Mouse (Mus musculus) liver, postnatal 0 days (tissue): ENCODE data around the gene Hnrnph3. TPM values are rescaled to one million over a fixed set of nuclear protein-coding genes. Genes with fewer than 3 reads are reported as not detected.
"Not testable (repeated sequence)": the region's sequence is repeated elsewhere in the genome, so short reads cannot be mapped to it uniquely, and the experiment has no call there.

Source experiments
- ATAC-seq: fragments of 200-750 bp; cut with Nextera tagmentation; 2 replicates; pipeline ENCODE4 v1.8.0; 2017; ENCODE audit warnings: mild to moderate bottlenecking, moderate library complexity
- DNase-seq: peaks from one replicate; pipeline ENCODE4 v3.0.0-alpha.2; 2016
- H3K27ac ChIP-seq: fragments of 300-500 bp; sonication (generic); 2 replicates; pipeline ENCODE4 v1.5.1; 2014; ENCODE audit warnings: antibody characterized with exemption, moderate library complexity, mild to moderate bottlenecking, low read depth
- H3K27me3 ChIP-seq: fragments of 300-500 bp; sonication (generic); 2 replicates; pipeline ENCODE4 v1.6.1; 2014; ENCODE audit warnings: low read length, control low read depth, mixed read lengths; ENCODE audit not compliant: insufficient read depth
- H3K36me3 ChIP-seq: fragments of 300-500 bp; sonication (generic); replicated peaks from 2 replicates; pipeline ENCODE4 v1.6.1; 2014; ENCODE audit warnings: mild to moderate bottlenecking, control low read depth, low read length, moderate library complexity, mixed read lengths; ENCODE audit not compliant: insufficient read depth
- H3K4me1 ChIP-seq: fragments of 300-500 bp; sonication (generic); 2 replicates; pipeline ENCODE4 v1.6.1; 2014; ENCODE audit warnings: antibody characterized with exemption, mild to moderate bottlenecking, control low read depth; ENCODE audit not compliant: insufficient read depth
- H3K4me2 ChIP-seq: fragments of 300-500 bp; sonication (generic); 2 replicates; pipeline ENCODE4 v1.6.1; 2014; ENCODE audit warnings: low read depth, mild to moderate bottlenecking, low read length, moderate library complexity, mixed read lengths
- H3K4me3 ChIP-seq: fragments of 300-500 bp; sonication (generic); 2 replicates; pipeline ENCODE4 v1.5.1; 2014; ENCODE audit warnings: low read depth, low read length
- H3K9ac ChIP-seq: fragments of 300-500 bp; sonication (generic); replicated peaks from 2 replicates; pipeline ENCODE4 v1.6.1; 2014; ENCODE audit warnings: mild to moderate bottlenecking, moderate library complexity
- H3K9me3 ChIP-seq: fragments of 300-500 bp; sonication (generic); 2 replicates; pipeline ENCODE4 v1.6.1; 2016; ENCODE audit warnings: mild to moderate bottlenecking, control low read depth, low read length, mixed read lengths
- CTCF ChIP-seq: sonication (generic); IDR thresholded peaks from 2 replicates; pipeline ENCODE4 v1.5.1; 2016; ENCODE audit warnings: antibody characterized with exemption, low read depth
- EP300 ChIP-seq: IDR thresholded peaks from 2 replicates; pipeline ENCODE4 v1.6.1; 2016; ENCODE audit warnings: antibody characterized with exemption, low read depth, mild to moderate bottlenecking
- WGBS: fragments of 180-500 bp; shearing (Covaris S2); extraction: QIAGEN DNeasy Blood & Tissue Kit; methylation state at CpG from one replicate; pipeline ENCODE4 v1.1.7; 2014; ENCODE audit not compliant: insufficient replicate concordance; 5-methylcytosine and 5-hydroxymethylcytosine counted together
- polyA plus RNA-seq: library from polyadenylated mRNA; unstranded; fragments of >200 nt; fragmentation: Nextera tagmentation; extraction: Ambion mirVana; gene quantifications from 2 replicates; pipeline ENCODE4 v1.2.1, GENCODE M21; 2015

Hnrnph3 gene
- polyA plus RNA-seq, 1 experiment from 2014 or later, result 12.4 TPM

DNA sequence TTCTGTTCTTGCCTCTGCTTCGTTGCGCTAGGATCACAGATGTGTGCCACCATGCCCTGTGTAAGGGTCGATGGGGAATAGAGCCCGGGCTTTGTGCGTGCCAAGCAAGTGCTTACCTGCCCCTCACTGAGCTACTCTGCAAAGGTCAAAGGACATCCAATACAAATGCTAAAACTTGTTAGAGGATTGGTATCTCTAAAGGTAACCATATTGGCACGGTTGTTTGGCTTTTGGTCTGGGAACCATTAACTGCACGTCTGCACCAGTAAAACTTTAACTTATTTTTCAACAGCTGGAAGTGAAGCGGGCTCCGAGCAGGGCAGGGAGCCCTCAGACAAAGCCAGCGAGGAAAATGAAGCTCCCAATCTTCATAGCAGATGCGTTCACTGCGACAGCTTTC, 37.2 kb upstream of the Hnrnph3 start:
- no peaks in the 10 kb centered on the region for H3K4me1 ChIP-seq
- ATAC-seq, result peak; percentile 69
- no peaks in the 10 kb centered on the region for H3K9me3 ChIP-seq
- H3K9ac ChIP-seq, result peak overlapping the region; percentile 68
- DNase-seq, result peak; percentile 37
- 64% methylated on average over 12 of the region's 12 CpGs for WGBS
- peak overlapping the region; percentile 64 for H3K4me2 ChIP-seq
- no peaks in the 10 kb centered on the region for H3K27me3 ChIP-seq
- H3K4me3 ChIP-seq, result peak overlapping the region; percentile 37
- H3K36me3 ChIP-seq, result no peaks in the 10 kb centered on the region; the same call in 1 of the 2 replicates
- TF ChIP-seq CTCF (no peak), EP300 (peak; percentile 27; the same call in 1 of the 2 replicates)
- peak overlapping the region; percentile 80 for H3K27ac ChIP-seq

DNA sequence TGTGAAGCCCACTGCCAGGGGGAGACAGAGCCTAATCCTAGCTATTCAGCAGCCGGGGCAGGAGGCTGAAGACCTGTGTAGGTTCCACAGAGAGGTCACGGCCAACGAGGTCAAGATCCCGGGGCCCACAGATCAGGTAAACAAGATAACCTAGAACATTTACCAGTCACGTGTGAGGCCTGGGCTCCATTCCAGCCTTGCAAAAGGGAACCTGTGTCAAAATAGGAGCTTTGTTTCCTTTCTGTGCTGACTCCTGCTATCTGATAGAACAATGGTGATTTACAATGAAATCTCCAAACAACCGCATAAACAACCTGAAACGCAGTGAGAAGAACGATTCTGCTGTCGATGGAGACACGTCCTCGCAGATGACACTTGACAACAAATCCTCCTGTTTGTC, 36.4 kb upstream of the Hnrnph3 start:
- Histone ChIP-seq H3K4me3 (no peak overlapping the region), H3K27me3 (no peaks in the 10 kb centered on the region), H3K27ac (peak overlapping the region; percentile 80), H3K36me3 (no peaks in the 10 kb centered on the region), H3K4me1 (no peaks in the 10 kb centered on the region), H3K4me2 (peak overlapping the region; percentile 64; the same call in 1 of the 2 replicates), H3K9me3 (no peaks in the 10 kb centered on the region), H3K9ac (no peak overlapping the region; the same call in 1 of the 2 replicates)
- ATAC-seq (peak; percentile 79), DNase-seq (peak; percentile 78)
- TF ChIP-seq CTCF (no peak), EP300 (peak; percentile 46)
- 51% methylated on average over 11 of the region's 11 CpGs for WGBS

DNA sequence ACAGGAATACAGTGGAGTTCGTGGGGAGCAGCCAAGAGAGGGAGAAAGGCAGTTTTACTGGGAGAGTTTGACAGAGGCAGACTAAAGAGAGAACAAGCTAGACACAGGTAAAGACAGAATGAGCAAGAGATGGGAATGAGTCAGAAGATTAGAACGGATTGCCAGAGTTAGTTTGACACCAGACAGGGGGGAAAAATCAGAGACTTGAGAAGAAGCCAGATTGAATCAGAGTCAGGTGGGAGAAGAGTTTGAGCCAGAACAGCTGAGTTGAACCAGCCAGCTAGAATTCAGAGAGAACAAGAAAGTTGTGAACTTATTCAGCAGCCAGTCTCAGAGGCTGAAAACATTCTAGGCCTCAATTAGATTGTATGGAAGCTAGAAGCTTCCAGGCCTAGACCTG, 35.8 kb upstream of the Hnrnph3 start, which contains the start of gene Pbld1:
TSS of gene Pbld1 (plus strand) at position 301 of the 400 bp plus-strand sequence.
- 66% methylated on average over 2 of the region's 2 CpGs for WGBS
- DNase-seq (no peak), ATAC-seq (no peak)
- H3K4me1 ChIP-seq, result no peaks in the 10 kb centered on the region
- H3K36me3 ChIP-seq, result no peaks in the 10 kb centered on the region
- no peaks in the 10 kb centered on the region for H3K27me3 ChIP-seq
- H3K9me3 ChIP-seq, result no peaks in the 10 kb centered on the region
- no peak within 1 kb of the TSS for H3K4me3 ChIP-seq
- peak within 1 kb of the TSS; percentile 80 for H3K27ac ChIP-seq
- TF ChIP-seq CTCF (no peak), EP300 (no peak)
- no peak within 1 kb of the TSS; the same call in 1 of the 2 replicates for H3K9ac ChIP-seq
- peak within 1 kb of the TSS; percentile 64 for H3K4me2 ChIP-seq

DNA sequence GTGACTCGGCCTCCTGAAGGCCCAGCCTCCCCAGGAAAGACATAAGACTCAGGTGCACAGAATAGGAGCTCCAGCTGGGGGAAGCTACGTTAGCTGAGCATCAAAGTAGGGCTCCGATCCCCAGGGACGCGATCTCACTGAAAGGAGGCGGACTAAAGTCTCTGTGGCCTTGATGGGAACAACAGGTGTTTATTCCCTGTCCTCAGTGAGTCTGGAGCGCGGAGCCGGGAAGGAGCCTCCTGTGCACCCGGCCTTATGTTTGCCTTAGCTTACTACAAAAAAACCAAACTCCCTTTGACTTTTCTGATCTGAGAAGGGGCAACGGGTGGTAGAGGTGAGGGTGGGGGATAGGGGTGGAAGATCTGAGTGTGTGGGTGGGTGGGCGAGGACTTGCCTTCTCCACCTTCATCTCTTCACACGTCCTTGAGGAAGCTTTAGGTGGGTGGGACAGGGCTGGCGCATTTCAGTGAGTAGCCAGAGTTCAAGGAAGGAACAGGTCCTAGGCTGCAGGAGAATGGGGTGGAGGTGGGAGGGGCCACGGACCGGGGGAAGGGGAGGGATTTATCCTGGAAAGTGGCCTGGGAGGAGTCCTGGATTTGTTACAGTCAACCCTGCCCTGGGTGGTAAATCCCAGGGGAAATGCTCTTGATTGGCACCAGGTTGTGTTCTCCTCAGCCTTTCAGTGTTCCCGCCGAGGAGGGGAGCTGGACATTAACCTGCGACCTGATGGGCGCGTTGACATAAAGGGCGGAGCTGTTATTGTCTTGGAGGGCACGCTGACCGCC, 33.1 kb upstream of the Hnrnph3 start:
- H3K27me3 ChIP-seq, result no peaks in the 10 kb centered on the region
- ATAC-seq (no peak), DNase-seq (no peak)
- H3K9ac ChIP-seq, result no peak overlapping the region
- H3K36me3 ChIP-seq, result no peaks in the 10 kb centered on the region
- H3K4me3 ChIP-seq, result no peak overlapping the region
- H3K4me1 ChIP-seq, result no peaks in the 10 kb centered on the region
- H3K4me2 ChIP-seq, result no peak overlapping the region
- TF ChIP-seq EP300 (no peak), CTCF (no peak)
- no peaks in the 10 kb centered on the region for H3K9me3 ChIP-seq
- H3K27ac ChIP-seq, result no peak overlapping the region
- WGBS, result 48% methylated on average over 24 of the region's 24 CpGs

DNA sequence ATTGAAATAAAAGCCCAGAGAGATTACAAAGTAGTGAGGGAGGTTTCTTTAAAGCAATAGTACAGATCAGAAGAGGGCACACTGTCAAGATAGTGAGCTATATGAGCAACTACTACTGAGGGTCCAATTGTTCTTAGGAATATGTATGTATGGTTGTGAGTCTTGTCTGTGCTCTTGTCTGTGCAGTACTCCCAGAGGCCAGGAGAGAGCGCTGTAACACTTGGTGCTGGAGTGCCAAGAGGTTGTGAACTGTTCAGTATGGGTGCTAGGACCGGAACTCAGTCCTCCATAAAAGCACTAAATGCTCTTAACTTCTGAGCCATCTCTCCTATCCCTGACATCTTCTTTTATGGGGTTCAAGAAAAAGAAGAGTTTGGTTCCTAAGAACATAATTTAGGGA, 30.6 kb upstream of the Hnrnph3 start:
- H3K9me3 ChIP-seq, result no peaks in the 10 kb centered on the region
- TF ChIP-seq CTCF (peak; percentile 37), EP300 (no peak)
- H3K4me3 ChIP-seq, result no peak overlapping the region
- H3K27me3 ChIP-seq, result no peaks in the 10 kb centered on the region
- H3K4me2 ChIP-seq, result no peak overlapping the region
- WGBS, result 74% methylated on average over 2 of the region's 2 CpGs
- ATAC-seq (no peak), DNase-seq (no peak)
- no peaks in the 10 kb centered on the region for H3K36me3 ChIP-seq
- no peak overlapping the region for H3K27ac ChIP-seq
- no peak overlapping the region for H3K9ac ChIP-seq
- H3K4me1 ChIP-seq, result no peaks in the 10 kb centered on the region

DNA sequence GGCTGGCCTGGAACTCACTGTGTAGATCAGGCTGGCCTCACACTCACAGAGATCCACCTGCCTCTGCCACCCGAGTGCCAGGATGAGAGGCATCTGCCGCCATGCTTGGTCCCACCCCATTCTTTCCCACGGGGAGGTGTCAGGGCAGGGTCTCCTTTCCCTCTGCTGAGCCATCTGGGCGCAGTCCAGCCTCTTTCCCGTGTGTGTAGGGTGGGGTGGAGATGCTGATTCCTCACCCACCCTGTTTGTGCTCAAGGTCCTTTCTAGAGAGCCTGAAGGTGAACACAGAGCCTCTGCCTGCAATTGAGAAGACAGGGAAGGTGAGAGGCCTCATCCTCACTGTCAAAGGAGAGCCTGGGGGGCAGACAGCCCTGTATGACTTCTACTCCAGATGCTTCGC, 30.1 kb upstream of the Hnrnph3 start:
- not testable (repeated sequence) for H3K36me3 ChIP-seq, H3K27me3 ChIP-seq, H3K4me3 ChIP-seq, H3K27ac ChIP-seq, H3K4me1 ChIP-seq, DNase-seq, H3K9me3 ChIP-seq, H3K4me2 ChIP-seq, H3K9ac ChIP-seq, ATAC-seq
- 76% methylated on average over 6 of the region's 6 CpGs for WGBS
